Mouse (Mus musculus) liver, embryonic 12.5 days (tissue): Measurements from ENCODE around the gene Gcnt1. TPM values are rescaled to one million over a fixed set of nuclear protein-coding genes. Genes with fewer than 3 reads are reported as not detected.
A peak's percentile ranks its signal among the peaks of the same experiment; 100 is the strongest.

Experiments
- ATAC-seq: fragments of 200-750 bp; cut with Nextera tagmentation; 2 replicates; pipeline ENCODE4 v1.8.0; 2017; ENCODE audit warnings: moderate number of reproducible peaks, mild to moderate bottlenecking, moderate library complexity
- H3K27ac ChIP-seq: fragments of 300-500 bp; sonication (generic); 2 replicates; pipeline ENCODE4 v1.5.1; 2016; ENCODE audit warnings: mild to moderate bottlenecking
- H3K27me3 ChIP-seq: fragments of 300-500 bp; sonication (generic); replicated peaks from 2 replicates; pipeline ENCODE4 v1.6.1; 2016; ENCODE audit warnings: mild to moderate bottlenecking, moderate library complexity
- H3K36me3 ChIP-seq: fragments of 300-500 bp; sonication (generic); 2 replicates; pipeline ENCODE4 v1.6.1; 2016; ENCODE audit warnings: mild to moderate bottlenecking, moderate library complexity
- H3K4me1 ChIP-seq: fragments of 300-500 bp; sonication (generic); 2 replicates; pipeline ENCODE4 v1.6.1; 2016
- H3K4me2 ChIP-seq: fragments of 300-500 bp; sonication (generic); 2 replicates; pipeline ENCODE4 v1.6.1; 2016; ENCODE audit warnings: mild to moderate bottlenecking, moderate library complexity
- H3K4me3 ChIP-seq: fragments of 300-500 bp; sonication (generic); 2 replicates; pipeline ENCODE4 v1.5.1; 2016; ENCODE audit warnings: mild to moderate bottlenecking, moderate library complexity
- H3K9ac ChIP-seq: fragments of 300-500 bp; sonication (generic); 2 replicates; pipeline ENCODE4 v1.6.1; 2016; ENCODE audit warnings: mild to moderate bottlenecking, moderate library complexity
- H3K9me3 ChIP-seq: fragments of 300-500 bp; sonication (generic); replicated peaks from 2 replicates; pipeline ENCODE4 v1.6.1; 2016; ENCODE audit warnings: mild to moderate bottlenecking, moderate library complexity
- WGBS: fragments of 180-500 bp; shearing (Covaris S2); methylation state at CpG from one replicate; pipeline ENCODE4 v1.1.7; 2016; ENCODE audit not compliant: insufficient replicate concordance; 5-methylcytosine and 5-hydroxymethylcytosine counted together
- polyA plus RNA-seq: library from polyadenylated mRNA; unstranded; fragments of >200 nt; fragmentation: Nextera tagmentation; extraction: Ambion mirVana; gene quantifications from 2 replicates; pipeline ENCODE4 v1.2.1, GENCODE M21; 2016

Gene Gcnt1
- polyA plus RNA-seq, 1 experiment from 2014 or later: 25.2 TPM

GRCm38 (mm10) chr19:17319770-17320169 is 52.9 kb downstream of the Gcnt1 start:
- ATAC-seq: no peak
- Histone ChIP-seq H3K36me3 (peaks cover 2% of the 10 kb centered on the region; the same call in 1 of the 2 replicates), H3K9ac (no peak overlapping the region), H3K27me3 (no peaks in the 10 kb centered on the region), H3K4me3 (no peak overlapping the region), H3K27ac (no peak overlapping the region), H3K4me1 (peaks cover 41% of the 10 kb centered on the region), H3K9me3 (no peaks in the 10 kb centered on the region), H3K4me2 (no peak overlapping the region)
- 81% methylated on average over 4 of the region's 4 CpGs for WGBS

GRCm38 (mm10) chr19:17318733-17319132 is 53.9 kb downstream of the Gcnt1 start:
- no peak overlapping the region for H3K4me2 ChIP-seq
- WGBS: 53% methylated on average over 3 of the region's 3 CpGs
- no peak overlapping the region for H3K4me3 ChIP-seq
- H3K9ac ChIP-seq: no peak overlapping the region
- 0 out of 2 replicates have a peak overlapping the region, but pooled peaks have one; percentile 1 for H3K27ac ChIP-seq
- H3K9me3 ChIP-seq: no peaks in the 10 kb centered on the region
- no peaks in the 10 kb centered on the region for H3K36me3 ChIP-seq
- no peak for ATAC-seq
- no peaks in the 10 kb centered on the region for H3K27me3 ChIP-seq
- H3K4me1 ChIP-seq: peaks cover 31% of the 10 kb centered on the region

GRCm38 (mm10) chr19:17316311-17317003 is 56.2 kb downstream of the Gcnt1 start:
- no peak for ATAC-seq
- H3K36me3 ChIP-seq: no peaks in the 10 kb centered on the region
- WGBS: 90% methylated on average over 2 of the region's 2 CpGs
- no peaks in the 10 kb centered on the region for H3K9me3 ChIP-seq
- no peak overlapping the region for H3K9ac ChIP-seq
- peaks cover 34% of the 10 kb centered on the region for H3K4me1 ChIP-seq
- H3K4me2 ChIP-seq: no peak overlapping the region
- H3K27ac ChIP-seq: no peak overlapping the region
- H3K4me3 ChIP-seq: no peak overlapping the region
- H3K27me3 ChIP-seq: no peaks in the 10 kb centered on the region

- no peak overlapping the region for H3K27ac ChIP-seq
- H3K36me3 ChIP-seq: no peaks in the 10 kb centered on the region
- no peak for ATAC-seq
- no peaks in the 10 kb centered on the region for H3K27me3 ChIP-seq
- whole genome bisulfite sequencing: 53% methylated on average over 2 of the region's 2 CpGs
- H3K4me2 ChIP-seq: no peak overlapping the region
- peaks cover 26% of the 10 kb centered on the region for H3K4me1 ChIP-seq
- H3K9ac ChIP-seq: no peak overlapping the region
- H3K9me3 ChIP-seq: no peaks in the 10 kb centered on the region
- H3K4me3 ChIP-seq: no peak overlapping the region
Observed at GRCm38 (mm10) chr19:17314451-17314850, 58.2 kb downstream of the Gcnt1 start.

GRCm38 (mm10) chr19:17313766-17314165 is 58.9 kb downstream of the Gcnt1 start:
- H3K9ac ChIP-seq: no peak overlapping the region
- no peak overlapping the region for H3K27ac ChIP-seq
- peaks cover 24% of the 10 kb centered on the region for H3K4me1 ChIP-seq
- 82% methylated on average over 1 of the region's 1 CpGs for WGBS
- no peak overlapping the region for H3K4me3 ChIP-seq
- no peak for ATAC-seq
- H3K9me3 ChIP-seq: no peaks in the 10 kb centered on the region
- H3K4me2 ChIP-seq: no peak overlapping the region
- no peaks in the 10 kb centered on the region for H3K27me3 ChIP-seq
- no peaks in the 10 kb centered on the region for H3K36me3 ChIP-seq

GRCm38 (mm10) chr19:17312671-17313180 is 59.9 kb downstream of the Gcnt1 start:
- Histone ChIP-seq H3K9me3 (no peaks in the 10 kb centered on the region), H3K9ac (no peak overlapping the region), H3K4me1 (peaks cover 23% of the 10 kb centered on the region), H3K36me3 (no peaks in the 10 kb centered on the region), H3K27ac (no peak overlapping the region), H3K4me3 (no peak overlapping the region), H3K4me2 (no peak overlapping the region), H3K27me3 (no peaks in the 10 kb centered on the region)
- 67% methylated on average over 5 of the region's 5 CpGs for WGBS
- no peak; the same call in 1 of the 2 replicates for ATAC-seq

GRCm38 (mm10) chr19:17311501-17311900 is 61.1 kb downstream of the Gcnt1 start:
- H3K9me3 ChIP-seq: no peaks in the 10 kb centered on the region
- no peak overlapping the region for H3K9ac ChIP-seq
- H3K4me2 ChIP-seq: no peak overlapping the region
- WGBS: 50% methylated on average over 1 of the region's 1 CpGs
- no peaks in the 10 kb centered on the region for H3K27me3 ChIP-seq
- no peaks in the 10 kb centered on the region for H3K36me3 ChIP-seq
- peak; percentile 27; the same call in 1 of the 2 replicates for ATAC-seq
- H3K27ac ChIP-seq: no peak overlapping the region
- peaks cover 23% of the 10 kb centered on the region for H3K4me1 ChIP-seq
- no peak overlapping the region for H3K4me3 ChIP-seq

GRCm38 (mm10) chr19:17311031-17311430 is 61.6 kb downstream of the Gcnt1 start:
- ATAC-seq: no peak
- no peaks in the 10 kb centered on the region for H3K9me3 ChIP-seq
- no peak overlapping the region for H3K9ac ChIP-seq
- no peaks in the 10 kb centered on the region for H3K36me3 ChIP-seq
- H3K4me1 ChIP-seq: peaks cover 23% of the 10 kb centered on the region
- no peaks in the 10 kb centered on the region for H3K27me3 ChIP-seq
- no peak overlapping the region for H3K4me2 ChIP-seq
- WGBS: 76% methylated on average over 2 of the region's 2 CpGs
- no peak overlapping the region for H3K27ac ChIP-seq
- H3K4me3 ChIP-seq: no peak overlapping the region

GRCm38 (mm10) chr19:17296081-17296480 is 76.6 kb downstream of the Gcnt1 start:
- no peak overlapping the region for H3K27ac ChIP-seq
- no peak overlapping the region for H3K4me3 ChIP-seq
- no peak overlapping the region for H3K4me2 ChIP-seq
- H3K27me3 ChIP-seq: no peaks in the 10 kb centered on the region
- peak; percentile 13; the same call in 1 of the 2 replicates for ATAC-seq
- H3K4me1 ChIP-seq: peaks cover 11% of the 10 kb centered on the region
- 24% methylated on average over 5 of the region's 5 CpGs for WGBS
- no peaks in the 10 kb centered on the region for H3K9me3 ChIP-seq
- no peak overlapping the region for H3K9ac ChIP-seq
- H3K36me3 ChIP-seq: no peaks in the 10 kb centered on the region

GRCm38 (mm10) chr19:17295211-17295766 is 77.4 kb downstream of the Gcnt1 start:
- no peak overlapping the region for H3K4me3 ChIP-seq
- 57% methylated on average over 6 of the region's 6 CpGs for WGBS
- H3K9ac ChIP-seq: no peak overlapping the region
- H3K36me3 ChIP-seq: no peaks in the 10 kb centered on the region
- no peak overlapping the region for H3K4me2 ChIP-seq
- H3K27me3 ChIP-seq: no peaks in the 10 kb centered on the region
- ATAC-seq: no peak
- H3K27ac ChIP-seq: no peak overlapping the region
- no peaks in the 10 kb centered on the region for H3K9me3 ChIP-seq
- H3K4me1 ChIP-seq: peaks cover 11% of the 10 kb centered on the region

GRCm38 (mm10) chr19:17294136-17294535 is 78.5 kb downstream of the Gcnt1 start:
- WGBS: 83% methylated on average over 5 of the region's 5 CpGs
- no peak overlapping the region for H3K9ac ChIP-seq

GRCm38 (mm10) chr19:17289526-17289925 is 83.1 kb downstream of the Gcnt1 start:
- Histone ChIP-seq H3K4me2 (no peak overlapping the region), H3K36me3 (no peaks in the 10 kb centered on the region), H3K9me3 (no peaks in the 10 kb centered on the region), H3K4me3 (no peak overlapping the region), H3K27me3 (no peaks in the 10 kb centered on the region), H3K27ac (no peak overlapping the region), H3K4me1 (no peaks in the 10 kb centered on the region), H3K9ac (no peak overlapping the region)
- ATAC-seq: no peak
- WGBS: 64% methylated on average over 6 of the region's 6 CpGs

More at GRCm38 (mm10) chr19:17294136-17294535, 78.5 kb downstream of the Gcnt1 start:
- H3K9me3 ChIP-seq: no peaks in the 10 kb centered on the region
- no peaks in the 10 kb centered on the region for H3K27me3 ChIP-seq
- H3K27ac ChIP-seq: no peak overlapping the region
- H3K4me3 ChIP-seq: no peak overlapping the region
- ATAC-seq: no peak
- H3K4me1 ChIP-seq: peaks cover 11% of the 10 kb centered on the region
- no peaks in the 10 kb centered on the region for H3K36me3 ChIP-seq
- H3K4me2 ChIP-seq: no peak overlapping the region
